Mouse (Mus musculus): Measurements from ENCODE around the gene Zfp639. TPM values are rescaled to one million over a fixed set of nuclear protein-coding genes. Genes with fewer than 3 reads are reported as not detected.

Gene Zfp639
- polyA plus RNA-seq, 1 experiment from 2014 or later: 15.0 TPM

- H3K36me3 ChIP-seq (ENCODE audit: control insufficient read depth, insufficient read depth): no peaks in the 10 kb centered on the region
- H3K27me3 ChIP-seq (ENCODE audit: control insufficient read depth, insufficient read depth, low read depth, low read length): no peaks in the 10 kb centered on the region
- no peak overlapping the region for H3K9ac ChIP-seq (ENCODE audit: low read depth, low read length)
- no peak overlapping the region for H3K4me3 ChIP-seq (ENCODE audit: low read depth, low read length)
- no peak overlapping the region for H3K4me2 ChIP-seq (ENCODE audit: low read depth, low read length)
- no peaks in the 10 kb centered on the region for H3K9me3 ChIP-seq (replicated peaks; ENCODE audit: control insufficient read depth, low read length)
- H3K4me1 ChIP-seq (ENCODE audit: control insufficient read depth, low read depth, low read length): no peaks in the 10 kb centered on the region
- WGBS (ENCODE audit: insufficient replicate concordance): 48% methylated on average over 4 of the region's 4 CpGs
- H3K27ac ChIP-seq (ENCODE audit: low read length): no peak overlapping the region
- no peak for ATAC-seq (ENCODE audit: low read depth)
Observed at GRCm38 (mm10) chr3:32486543-32486942, 23.5 kb upstream of the Zfp639 start.

- 55% methylated on average over 6 of the region's 6 CpGs for WGBS (ENCODE audit: insufficient replicate concordance)
- Histone ChIP-seq H3K4me3 (ENCODE audit: low read depth, low read length) (no peak overlapping the region), H3K27me3 (ENCODE audit: control insufficient read depth, insufficient read depth, low read depth, low read length) (no peaks in the 10 kb centered on the region), H3K4me1 (ENCODE audit: control insufficient read depth, low read depth, low read length) (no peaks in the 10 kb centered on the region), H3K9me3 (replicated peaks; ENCODE audit: control insufficient read depth, low read length) (no peaks in the 10 kb centered on the region), H3K4me2 (ENCODE audit: low read depth, low read length) (no peak overlapping the region), H3K9ac (ENCODE audit: low read depth, low read length) (no peak overlapping the region), H3K36me3 (ENCODE audit: control insufficient read depth, insufficient read depth) (no peaks in the 10 kb centered on the region), H3K27ac (ENCODE audit: low read length) (no peak overlapping the region)
- ATAC-seq (ENCODE audit: low read depth): no peak
Observed at GRCm38 (mm10) chr3:32488172-32488571, 21.9 kb upstream of the Zfp639 start.

- no peak overlapping the region for H3K4me3 ChIP-seq (ENCODE audit: low read depth, low read length)
- no peaks in the 10 kb centered on the region for H3K27me3 ChIP-seq (ENCODE audit: control insufficient read depth, insufficient read depth, low read depth, low read length)
- ATAC-seq (ENCODE audit: low read depth): no peak
- H3K36me3 ChIP-seq (ENCODE audit: control insufficient read depth, insufficient read depth): no peaks in the 10 kb centered on the region
- H3K4me1 ChIP-seq (ENCODE audit: control insufficient read depth, low read depth, low read length): no peaks in the 10 kb centered on the region; the same call in none of the 2 replicates
- WGBS (ENCODE audit: insufficient replicate concordance): 56% methylated on average over 15 of the region's 15 CpGs
- no peak overlapping the region for H3K27ac ChIP-seq (ENCODE audit: low read length)
- H3K9me3 ChIP-seq (replicated peaks; ENCODE audit: control insufficient read depth, low read length): no peaks in the 10 kb centered on the region
- H3K4me2 ChIP-seq (ENCODE audit: low read depth, low read length): no peak overlapping the region
- no peak overlapping the region for H3K9ac ChIP-seq (ENCODE audit: low read depth, low read length)
Observed at GRCm38 (mm10) chr3:32490076-32490927, 19.8 kb upstream of the Zfp639 start.

- Histone ChIP-seq H3K27ac (ENCODE audit: low read length) (no peak overlapping the region), H3K27me3 (ENCODE audit: control insufficient read depth, insufficient read depth, low read depth, low read length) (no peaks in the 10 kb centered on the region), H3K4me2 (ENCODE audit: low read depth, low read length) (no peak overlapping the region), H3K4me3 (ENCODE audit: low read depth, low read length) (no peak overlapping the region), H3K9me3 (replicated peaks; ENCODE audit: control insufficient read depth, low read length) (no peaks in the 10 kb centered on the region), H3K9ac (ENCODE audit: low read depth, low read length) (no peak overlapping the region), H3K36me3 (ENCODE audit: control insufficient read depth, insufficient read depth) (no peaks in the 10 kb centered on the region), H3K4me1 (ENCODE audit: control insufficient read depth, low read depth, low read length) (no peaks in the 10 kb centered on the region; the same call in none of the 2 replicates)
- no peak for ATAC-seq (ENCODE audit: low read depth)
Observed at GRCm38 (mm10) chr3:32490928-32491315, 19.1 kb upstream of the Zfp639 start.

GRCm38 (mm10) chr3:32492097-32493090 lies 17.7 kb upstream of the Zfp639 start, which contains the start of gene Kcnmb3:
Kcnmb3 (minus strand) TSS chr3:32492231.
- 56% methylated on average over 11 of the region's 11 CpGs for WGBS (ENCODE audit: insufficient replicate concordance)
- Histone ChIP-seq H3K9me3 (replicated peaks; ENCODE audit: control insufficient read depth, low read length) (no peaks in the 10 kb centered on the region), H3K27ac (ENCODE audit: low read length) (no peak within 1 kb of the TSS), H3K4me1 (ENCODE audit: control insufficient read depth, low read depth, low read length) (no peaks in the 10 kb centered on the region; the same call in none of the 2 replicates), H3K9ac (ENCODE audit: low read depth, low read length) (no peak within 1 kb of the TSS), H3K4me2 (ENCODE audit: low read depth, low read length) (no peak within 1 kb of the TSS), H3K36me3 (ENCODE audit: control insufficient read depth, insufficient read depth) (no peaks in the 10 kb centered on the region), H3K27me3 (ENCODE audit: control insufficient read depth, insufficient read depth, low read depth, low read length) (no peaks in the 10 kb centered on the region), H3K4me3 (ENCODE audit: low read depth, low read length) (no peak within 1 kb of the TSS)
- no peak for ATAC-seq (ENCODE audit: low read depth)

- H3K36me3 ChIP-seq (ENCODE audit: control insufficient read depth, insufficient read depth): no peaks in the 10 kb centered on the region
- H3K9ac ChIP-seq (ENCODE audit: low read depth, low read length): no peak overlapping the region
- no peaks in the 10 kb centered on the region; the same call in none of the 2 replicates for H3K4me1 ChIP-seq (ENCODE audit: control insufficient read depth, low read depth, low read length)
- H3K9me3 ChIP-seq (replicated peaks; ENCODE audit: control insufficient read depth, low read length): no peaks in the 10 kb centered on the region
- WGBS (ENCODE audit: insufficient replicate concordance): 54% methylated on average over 8 of the region's 8 CpGs
- no peak overlapping the region for H3K27ac ChIP-seq (ENCODE audit: low read length)
- H3K27me3 ChIP-seq (ENCODE audit: control insufficient read depth, insufficient read depth, low read depth, low read length): no peaks in the 10 kb centered on the region
- ATAC-seq (ENCODE audit: low read depth): no peak
- no peak overlapping the region for H3K4me3 ChIP-seq (ENCODE audit: low read depth, low read length)
- H3K4me2 ChIP-seq (ENCODE audit: low read depth, low read length): no peak overlapping the region
Observed at GRCm38 (mm10) chr3:32494387-32495087, 15.5 kb upstream of the Zfp639 start.

- H3K36me3 ChIP-seq (ENCODE audit: control insufficient read depth, insufficient read depth): no peaks in the 10 kb centered on the region
- WGBS (ENCODE audit: insufficient replicate concordance): 41% methylated on average over 8 of the region's 8 CpGs
- H3K4me3 ChIP-seq (ENCODE audit: low read depth, low read length): no peak overlapping the region
- H3K27me3 ChIP-seq (ENCODE audit: control insufficient read depth, insufficient read depth, low read depth, low read length): no peaks in the 10 kb centered on the region
- H3K27ac ChIP-seq (ENCODE audit: low read length): no peak overlapping the region
- no peaks in the 10 kb centered on the region; the same call in none of the 2 replicates for H3K4me1 ChIP-seq (ENCODE audit: control insufficient read depth, low read depth, low read length)
- ATAC-seq (ENCODE audit: low read depth): peak; percentile 45; the same call in 1 of the 2 replicates
- no peak overlapping the region for H3K9ac ChIP-seq (ENCODE audit: low read depth, low read length)
- no peak overlapping the region for H3K4me2 ChIP-seq (ENCODE audit: low read depth, low read length)
- H3K9me3 ChIP-seq (replicated peaks; ENCODE audit: control insufficient read depth, low read length): no peaks in the 10 kb centered on the region
Observed at GRCm38 (mm10) chr3:32495088-32495770, 14.8 kb upstream of the Zfp639 start.

All from liver, embryonic 16.5 days (tissue).